Mouse (Mus musculus) embryonic facial prominence, embryonic 15.5 days (tissue): ENCODE data around the gene Lmtk3. TPM values are rescaled to one million over a fixed set of nuclear protein-coding genes. Genes with fewer than 3 reads are reported as not detected.
A peak's percentile ranks its signal among the peaks of the same experiment; 100 is the strongest.

Experiments used
- ATAC-seq: fragments of 200-750 bp; cut with Nextera tagmentation; 2 replicates; pipeline ENCODE4 v1.8.0; 2017; ENCODE audit warnings: low read depth, moderate TSS enrichment; ENCODE audit not compliant: insufficient number of reproducible peaks, low FRiP score, low TSS enrichment
- H3K27ac ChIP-seq: fragments of 300-500 bp; sonication (generic); replicated peaks from 2 replicates; pipeline ENCODE4 v1.5.1; 2015; ENCODE audit warnings: mild to moderate bottlenecking, inconsistent platforms
- H3K27me3 ChIP-seq: fragments of 300-500 bp; sonication (generic); 2 replicates; pipeline ENCODE4 v1.6.1; 2015; ENCODE audit warnings: inconsistent platforms
- H3K36me3 ChIP-seq: fragments of 300-500 bp; sonication (generic); 2 replicates; pipeline ENCODE4 v1.6.1; 2015; ENCODE audit warnings: mild to moderate bottlenecking, inconsistent platforms
- H3K4me1 ChIP-seq: fragments of 300-500 bp; sonication (generic); 2 replicates; pipeline ENCODE4 v1.6.1; 2015; ENCODE audit warnings: inconsistent platforms
- H3K4me2 ChIP-seq: fragments of 300-500 bp; sonication (generic); replicated peaks from 2 replicates; pipeline ENCODE4 v1.6.1; 2015; ENCODE audit warnings: mild to moderate bottlenecking, inconsistent platforms
- H3K4me3 ChIP-seq: fragments of 300-500 bp; sonication (generic); replicated peaks from 2 replicates; pipeline ENCODE4 v1.5.1; 2015; ENCODE audit warnings: mild to moderate bottlenecking, inconsistent platforms
- H3K9ac ChIP-seq: fragments of 300-500 bp; sonication (generic); 2 replicates; pipeline ENCODE4 v1.6.1; 2015; ENCODE audit warnings: inconsistent platforms
- H3K9me3 ChIP-seq: fragments of 300-500 bp; sonication (generic); replicated peaks from 2 replicates; pipeline ENCODE4 v1.6.1; 2016; ENCODE audit warnings: inconsistent platforms
- WGBS: fragments of 180-500 bp; shearing (Covaris S2); methylation state at CpG from one replicate; pipeline ENCODE4 v1.1.7; 2015; 5-methylcytosine and 5-hydroxymethylcytosine counted together
- polyA plus RNA-seq: library from polyadenylated mRNA; unstranded; fragments of >200 nt; fragmentation: Nextera tagmentation; extraction: Ambion mirVana; gene quantifications from 2 replicates; pipeline ENCODE4 v1.2.1, GENCODE M21; 2015

Gene Lmtk3
- polyA plus RNA-seq, 1 experiment from 2014 or later: 1.9 TPM

DNA sequence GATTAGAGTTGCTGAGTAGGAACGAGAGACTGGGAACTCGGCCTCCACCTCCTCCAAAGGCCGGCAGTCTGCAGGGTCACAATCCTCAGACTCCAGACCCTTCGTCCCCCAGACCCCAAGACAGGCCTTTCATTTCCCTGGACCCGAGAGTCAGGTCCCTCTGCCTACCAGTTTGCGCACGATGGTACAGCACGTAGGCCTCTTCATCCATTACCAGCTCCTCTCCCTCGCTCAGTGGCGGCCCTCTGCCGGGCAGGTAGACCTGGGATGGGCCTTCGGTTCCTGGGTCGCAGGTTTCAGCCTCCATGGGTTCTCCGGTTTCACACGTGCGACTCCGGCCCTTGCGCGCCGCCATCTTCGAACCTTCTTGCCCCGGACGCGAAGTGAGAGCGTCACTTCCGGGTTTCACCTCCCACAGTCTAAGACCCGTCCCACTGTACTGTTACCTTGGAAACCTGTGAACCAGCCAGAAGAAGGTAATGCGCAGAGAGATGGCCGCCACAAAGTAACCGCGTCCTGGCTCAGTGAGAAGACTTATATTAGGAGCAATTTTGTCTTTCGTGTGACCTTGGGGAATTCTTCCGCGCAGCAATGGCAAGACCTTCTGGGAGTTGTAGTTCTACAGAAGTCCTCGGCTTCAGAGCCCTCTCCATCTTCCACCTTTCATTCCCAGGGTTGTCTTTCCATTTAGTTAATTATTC is 47.0 kb downstream of the Lmtk3 start, which contains the start of gene Grwd1:
Grwd1 (minus strand) TSS at position 518 of the 701 bp plus-strand sequence.
- WGBS: under 1% methylated on average over 35 of the region's 35 CpGs
- H3K4me2 ChIP-seq: peak within 1 kb of the TSS; percentile 75
- peak within 1 kb of the TSS; percentile 79 for H3K9ac ChIP-seq
- peak within 1 kb of the TSS; percentile 94 for H3K4me3 ChIP-seq
- peaks cover 47% of the 10 kb centered on the region for H3K27me3 ChIP-seq
- ATAC-seq: peak; percentile 86
- H3K4me1 ChIP-seq: peaks cover 31% of the 10 kb centered on the region
- H3K36me3 ChIP-seq: peaks cover 31% of the 10 kb centered on the region
- no peaks in the 10 kb centered on the region for H3K9me3 ChIP-seq
- no peak within 1 kb of the TSS; the same call in 1 of the 2 replicates for H3K27ac ChIP-seq

DNA sequence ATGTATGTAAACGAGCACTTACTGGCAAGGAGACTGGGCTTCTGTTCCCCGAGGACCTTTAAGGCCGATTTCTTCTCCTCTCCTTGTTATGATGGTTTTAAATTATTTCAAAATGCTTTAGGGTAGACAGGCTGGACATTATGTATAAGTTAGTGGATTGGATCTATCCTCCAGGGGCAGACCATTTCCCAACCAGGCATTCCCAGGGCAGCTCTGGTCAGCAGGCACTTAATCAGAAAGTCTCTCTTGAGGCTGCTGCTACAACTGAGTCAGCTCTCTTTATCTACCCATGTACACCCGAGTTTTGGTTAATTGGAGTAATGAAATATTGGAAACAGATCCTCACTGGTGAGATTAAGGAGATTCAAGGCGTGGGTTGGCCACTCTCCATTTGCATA is 47.6 kb downstream of the Lmtk3 start:
- Histone ChIP-seq H3K27me3 (peaks cover 50% of the 10 kb centered on the region), H3K4me2 (peak overlapping the region; percentile 75), H3K9me3 (no peaks in the 10 kb centered on the region), H3K36me3 (peaks cover 26% of the 10 kb centered on the region), H3K4me1 (peaks cover 31% of the 10 kb centered on the region), H3K4me3 (peak overlapping the region; percentile 94), H3K9ac (0 out of 2 replicates have a peak overlapping the region, but pooled peaks have one; percentile 79), H3K27ac (no peak overlapping the region)
- 18% methylated on average over 5 of the region's 5 CpGs for WGBS
- ATAC-seq: no peak

DNA sequence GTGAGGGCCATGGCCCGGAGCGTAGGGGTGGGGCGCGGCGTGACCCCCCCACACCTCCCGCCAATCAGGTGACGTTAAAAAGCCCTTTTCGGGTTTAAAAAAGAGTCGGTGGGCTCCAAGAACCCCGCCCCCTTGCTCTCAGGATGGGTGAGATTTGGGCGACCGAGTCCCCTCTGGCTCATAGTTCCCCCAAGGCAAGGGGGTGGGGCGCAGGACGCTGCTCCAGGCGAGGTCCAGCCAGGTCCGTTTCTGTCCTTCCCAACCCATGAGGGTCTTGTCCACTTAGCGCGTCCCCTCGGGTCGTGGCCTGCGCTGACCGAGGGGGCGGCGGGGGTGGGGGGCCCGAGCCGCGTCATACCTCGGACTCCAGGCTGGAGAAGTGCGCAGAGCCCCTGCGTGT is 48.9 kb downstream of the Lmtk3 start:
- H3K27me3 ChIP-seq: peaks cover 54% of the 10 kb centered on the region
- H3K4me3 ChIP-seq: peak overlapping the region; percentile 44
- ATAC-seq: no peak
- 5% methylated on average over 30 of the region's 30 CpGs for WGBS
- H3K9ac ChIP-seq: no peak overlapping the region
- H3K9me3 ChIP-seq: no peaks in the 10 kb centered on the region
- H3K27ac ChIP-seq: no peak overlapping the region
- H3K36me3 ChIP-seq: peaks cover 13% of the 10 kb centered on the region
- H3K4me2 ChIP-seq: peak overlapping the region; percentile 66
- H3K4me1 ChIP-seq: peaks cover 31% of the 10 kb centered on the region

- no peak for ATAC-seq
- Histone ChIP-seq H3K9ac (no peak overlapping the region), H3K27ac (no peak overlapping the region), H3K4me3 (peak overlapping the region; percentile 44), H3K27me3 (peaks cover 54% of the 10 kb centered on the region), H3K4me2 (peak overlapping the region; percentile 66), H3K36me3 (peaks cover 4% of the 10 kb centered on the region; the same call in 1 of the 2 replicates), H3K4me1 (peaks cover 31% of the 10 kb centered on the region), H3K9me3 (no peaks in the 10 kb centered on the region)
- WGBS: under 1% methylated on average over 80 of the region's 86 CpGs
Measured at GRCm38 (mm10) chr7:45833148-45833790, 49.7 kb downstream of the Lmtk3 start.

DNA sequence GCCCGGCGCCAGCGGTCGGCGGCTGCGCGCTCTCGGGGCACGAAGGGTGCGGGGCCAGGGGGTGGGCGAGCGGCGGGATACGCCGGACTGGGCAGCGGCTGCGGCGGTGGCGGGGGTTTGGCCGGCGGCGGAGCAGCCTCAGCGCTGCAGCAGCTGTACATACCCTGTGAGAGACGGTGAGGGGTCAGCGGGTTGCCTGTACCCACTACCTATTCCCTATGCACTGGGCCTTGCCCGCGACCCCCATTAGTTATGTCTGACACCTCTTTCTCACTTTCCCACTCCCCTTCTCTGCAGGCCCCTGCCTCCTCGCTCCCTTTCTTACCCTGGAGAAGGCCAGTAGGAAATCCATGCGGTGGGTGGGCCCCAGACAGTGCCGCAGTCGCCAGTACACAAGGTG is 50.4 kb downstream of the Lmtk3 start:
- no peaks in the 10 kb centered on the region for H3K36me3 ChIP-seq
- peaks cover 31% of the 10 kb centered on the region for H3K4me1 ChIP-seq
- H3K27ac ChIP-seq: no peak overlapping the region
- peak overlapping the region; percentile 44 for H3K4me3 ChIP-seq
- H3K4me2 ChIP-seq: peak overlapping the region; percentile 66
- WGBS: 4% methylated on average over 30 of the region's 31 CpGs
- peaks cover 54% of the 10 kb centered on the region for H3K27me3 ChIP-seq
- H3K9ac ChIP-seq: no peak overlapping the region
- ATAC-seq: no peak
- no peaks in the 10 kb centered on the region for H3K9me3 ChIP-seq

DNA sequence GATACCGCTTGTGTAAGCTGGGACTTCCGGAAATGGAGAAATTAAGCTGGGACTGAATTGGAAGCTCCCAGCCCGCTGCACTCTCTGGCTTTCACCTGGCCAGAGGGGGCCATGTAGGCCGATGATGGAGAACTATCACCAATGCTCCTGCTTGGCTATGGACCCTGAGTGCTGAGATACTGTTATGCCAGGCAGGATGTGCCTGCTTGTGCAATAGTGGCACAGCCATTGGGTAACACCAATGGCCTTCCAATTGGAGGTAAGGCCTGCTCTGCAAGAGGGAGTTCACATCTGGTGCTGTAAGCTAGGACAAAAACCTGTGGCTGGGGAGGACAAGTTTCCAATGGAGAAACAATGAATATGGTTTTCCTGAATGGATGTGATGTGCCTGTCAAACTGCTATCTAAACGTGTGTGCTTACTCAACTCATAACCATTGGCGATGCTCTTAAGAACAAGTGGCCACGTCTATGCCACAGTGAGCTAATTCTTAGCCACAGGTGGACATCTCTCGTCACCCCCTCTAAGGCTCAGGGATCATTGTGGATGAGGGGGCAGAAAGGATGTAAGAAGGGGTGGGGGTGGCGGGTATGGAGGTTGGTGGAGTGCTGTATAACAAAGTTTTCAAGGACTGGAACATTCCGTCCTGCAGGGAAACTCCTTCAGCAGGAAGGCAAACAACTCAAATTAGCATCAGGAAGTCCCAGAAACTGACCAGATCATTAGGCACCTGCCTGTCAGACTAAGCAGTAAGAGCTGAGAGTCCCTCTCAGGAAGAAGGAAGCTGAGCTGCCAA is 59.6 kb downstream of the Lmtk3 start:
- H3K36me3 ChIP-seq: no peaks in the 10 kb centered on the region
- H3K4me2 ChIP-seq: no peak overlapping the region
- ATAC-seq: no peak
- no peaks in the 10 kb centered on the region for H3K4me1 ChIP-seq
- H3K4me3 ChIP-seq: no peak overlapping the region
- H3K27me3 ChIP-seq: peaks cover 22% of the 10 kb centered on the region
- WGBS: 85% methylated on average over 10 of the region's 10 CpGs
- no peaks in the 10 kb centered on the region for H3K9me3 ChIP-seq
- no peak overlapping the region for H3K27ac ChIP-seq
- no peak overlapping the region for H3K9ac ChIP-seq

DNA sequence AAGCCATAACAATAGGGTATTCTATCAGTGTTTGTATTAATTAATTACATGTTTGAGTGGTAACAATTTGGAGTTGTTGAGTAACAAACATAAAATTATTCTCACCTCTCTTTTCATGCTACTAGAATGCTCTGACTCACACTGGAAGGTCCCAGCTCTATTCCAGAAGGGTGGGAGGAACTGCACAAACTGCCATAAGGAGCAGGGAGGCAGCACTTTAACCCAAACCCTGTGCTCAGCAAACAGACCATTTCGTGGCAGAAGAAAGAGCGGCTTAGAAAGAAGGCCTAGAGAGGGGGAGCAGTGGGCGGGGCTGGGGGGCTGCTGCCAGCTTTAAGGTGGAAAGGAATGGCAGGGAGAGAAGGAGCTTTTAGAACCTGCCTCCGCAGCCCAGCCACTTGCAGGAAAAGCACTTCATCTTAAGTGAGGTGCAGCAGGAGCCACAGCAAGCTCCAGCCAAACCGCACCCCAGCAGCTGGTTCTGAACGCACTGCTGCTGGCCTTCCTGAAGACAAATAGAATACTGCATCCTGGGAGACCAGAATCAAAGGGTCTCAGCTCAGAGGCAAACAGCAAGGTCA is 65.0 kb downstream of the Lmtk3 start:
- Histone ChIP-seq H3K27me3 (no peaks in the 10 kb centered on the region; the same call in 1 of the 2 replicates), H3K4me1 (0 out of 2 replicates have a peak, but pooled peaks cover 4% of the 10 kb centered on the region), H3K36me3 (no peaks in the 10 kb centered on the region), H3K9ac (no peak overlapping the region), H3K27ac (no peak overlapping the region), H3K9me3 (no peaks in the 10 kb centered on the region), H3K4me3 (no peak overlapping the region), H3K4me2 (no peak overlapping the region)
- WGBS: 20% methylated on average over 6 of the region's 6 CpGs
- no peak for ATAC-seq

DNA sequence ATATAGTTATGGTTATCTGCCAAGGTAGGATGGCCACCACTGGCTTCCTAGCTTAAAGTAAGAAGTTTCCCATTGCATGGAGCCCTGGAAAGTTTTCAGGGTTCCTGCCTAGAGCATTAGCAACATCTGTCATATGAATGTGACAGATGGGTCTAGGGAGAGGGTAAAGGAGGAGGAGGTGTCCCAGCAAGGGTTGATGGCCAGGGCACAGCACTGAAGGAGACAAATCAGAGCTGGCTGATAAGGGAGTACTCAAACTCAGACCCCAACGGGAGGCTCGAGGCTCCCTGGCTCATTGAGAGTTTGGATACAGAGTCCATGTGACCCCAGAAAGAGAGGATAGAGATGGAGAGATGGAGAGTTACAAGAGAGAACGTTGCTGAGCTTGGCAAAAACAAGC is 67.1 kb downstream of the Lmtk3 start:
- no peak overlapping the region for H3K9ac ChIP-seq
- H3K4me1 ChIP-seq: 0 out of 2 replicates have a peak, but pooled peaks cover 4% of the 10 kb centered on the region
- no peak overlapping the region for H3K4me2 ChIP-seq
- no peak overlapping the region for H3K27ac ChIP-seq
- H3K9me3 ChIP-seq: no peaks in the 10 kb centered on the region
- no peak overlapping the region for H3K4me3 ChIP-seq
- WGBS: 72% methylated on average over 3 of the region's 3 CpGs
- H3K36me3 ChIP-seq: no peaks in the 10 kb centered on the region
- no peaks in the 10 kb centered on the region; the same call in 1 of the 2 replicates for H3K27me3 ChIP-seq
- ATAC-seq: no peak

- Histone ChIP-seq H3K27ac (no peak overlapping the region), H3K4me3 (no peak overlapping the region), H3K36me3 (no peaks in the 10 kb centered on the region), H3K9ac (no peak overlapping the region), H3K9me3 (no peaks in the 10 kb centered on the region), H3K27me3 (peaks cover 18% of the 10 kb centered on the region), H3K4me2 (no peak overlapping the region), H3K4me1 (peaks cover 20% of the 10 kb centered on the region)
- ATAC-seq: no peak
- 76% methylated on average over 12 of the region's 12 CpGs for WGBS
Measured at GRCm38 (mm10) chr7:45853089-45853488, 69.6 kb downstream of the Lmtk3 start.
